Mouse (Mus musculus) midbrain, embryonic 12.5 days (tissue): Measurements from ENCODE around the gene Iqcj. TPM values are rescaled to one million over a fixed set of nuclear protein-coding genes. Genes with fewer than 3 reads are reported as not detected.

ENCODE experiments used
- ATAC-seq: fragments of 200-750 bp; cut with Nextera tagmentation; 2 replicates; pipeline ENCODE4 v1.8.0; 2017; ENCODE audit warnings: low read depth, moderate TSS enrichment, moderate library complexity; ENCODE audit not compliant: low FRiP score
- H3K27ac ChIP-seq: fragments of 300-500 bp; sonication (generic); replicated peaks from 2 replicates; pipeline ENCODE4 v1.5.1; 2016; ENCODE audit warnings: mild to moderate bottlenecking
- H3K27me3 ChIP-seq: fragments of 300-500 bp; sonication (generic); 2 replicates; pipeline ENCODE4 v1.6.1; 2016; ENCODE audit warnings: mild to moderate bottlenecking
- H3K36me3 ChIP-seq: fragments of 300-500 bp; sonication (generic); 2 replicates; pipeline ENCODE4 v1.6.1; 2016
- H3K4me1 ChIP-seq: fragments of 300-500 bp; sonication (generic); 2 replicates; pipeline ENCODE4 v1.6.1; 2016
- H3K4me2 ChIP-seq: fragments of 300-500 bp; sonication (generic); replicated peaks from 2 replicates; pipeline ENCODE4 v1.6.1; 2016; ENCODE audit warnings: mild to moderate bottlenecking, moderate library complexity
- H3K4me3 ChIP-seq: fragments of 300-500 bp; sonication (generic); 2 replicates; pipeline ENCODE4 v1.5.1; 2016; ENCODE audit warnings: mild to moderate bottlenecking
- H3K9ac ChIP-seq: fragments of 300-500 bp; sonication (generic); replicated peaks from 2 replicates; pipeline ENCODE4 v1.6.1; 2016; ENCODE audit warnings: mild to moderate bottlenecking, moderate library complexity
- H3K9me3 ChIP-seq: fragments of 300-500 bp; sonication (generic); 2 replicates; pipeline ENCODE4 v1.6.1; 2016; ENCODE audit warnings: mild to moderate bottlenecking
- WGBS: fragments of 180-500 bp; shearing (Covaris S2); methylation state at CpG from one replicate; pipeline ENCODE4 v1.1.7; 2016; 5-methylcytosine and 5-hydroxymethylcytosine counted together
- polyA plus RNA-seq: library from polyadenylated mRNA; unstranded; fragments of >200 nt; fragmentation: Nextera tagmentation; extraction: Ambion mirVana; gene quantifications from 2 replicates; pipeline ENCODE4 v1.2.1, GENCODE M21; 2016

Gene Iqcj
- polyA plus RNA-seq = 0.97 and 2.0 TPM in 2 replicates

- H3K4me3 ChIP-seq = peak within 1 kb of the TSS; percentile 25
- no peaks in the 10 kb centered on the region for H3K9me3 ChIP-seq
- peaks cover 18% of the 10 kb centered on the region for H3K4me1 ChIP-seq
- peak within 1 kb of the TSS; percentile 37 for H3K4me2 ChIP-seq
- peak within 1 kb of the TSS; percentile 31; the same call in 1 of the 2 replicates for H3K9ac ChIP-seq
- H3K36me3 ChIP-seq = no peaks in the 10 kb centered on the region
- H3K27me3 ChIP-seq = no peaks in the 10 kb centered on the region
- 45% methylated on average over 15 of the region's 15 CpGs for WGBS
- peak; percentile 59 for ATAC-seq
- H3K27ac ChIP-seq = peak within 1 kb of the TSS; percentile 75
Measured at GRCm38 (mm10) chr3:67892026-67892705, at the start of gene Iqcj, which contains the start of gene Iqschfp. Gene Iqcj (plus strand): TSS chr3:67892220. Gene Iqschfp (plus strand): TSS chr3:67892232.

- no peak overlapping the region for H3K27ac ChIP-seq
- no peak overlapping the region for H3K4me3 ChIP-seq
- no peak overlapping the region for H3K4me2 ChIP-seq
- no peak for ATAC-seq
- no peaks in the 10 kb centered on the region for H3K9me3 ChIP-seq
- WGBS = 87% methylated on average over 5 of the region's 5 CpGs
- no peaks in the 10 kb centered on the region for H3K27me3 ChIP-seq
- H3K36me3 ChIP-seq = no peaks in the 10 kb centered on the region
- H3K4me1 ChIP-seq = no peaks in the 10 kb centered on the region
- no peak overlapping the region for H3K9ac ChIP-seq
Measured at GRCm38 (mm10) chr3:67852397-67852796, 39.6 kb upstream of the Iqcj start.

- no peak for ATAC-seq
- Histone ChIP-seq H3K36me3 (no peaks in the 10 kb centered on the region), H3K27ac (no peak overlapping the region), H3K9me3 (no peaks in the 10 kb centered on the region), H3K27me3 (no peaks in the 10 kb centered on the region), H3K4me2 (no peak overlapping the region), H3K9ac (no peak overlapping the region), H3K4me3 (no peak overlapping the region), H3K4me1 (no peaks in the 10 kb centered on the region)
- 84% methylated on average over 3 of the region's 3 CpGs for WGBS
Measured at GRCm38 (mm10) chr3:67861524-67861923, 30.5 kb upstream of the Iqcj start.

GRCm38 (mm10) chr3:67867420-67868065 lies 24.5 kb upstream of the Iqcj start:
- peak; percentile 54 for ATAC-seq
- no peak overlapping the region for H3K9ac ChIP-seq

GRCm38 (mm10) chr3:67869424-67869823 lies 22.6 kb upstream of the Iqcj start:
- Histone ChIP-seq H3K4me3 (no peak overlapping the region), H3K27ac (0 out of 2 replicates have a peak overlapping the region, but pooled peaks have one; percentile 20), H3K27me3 (no peaks in the 10 kb centered on the region), H3K36me3 (no peaks in the 10 kb centered on the region), H3K9me3 (no peaks in the 10 kb centered on the region), H3K9ac (no peak overlapping the region), H3K4me1 (no peaks in the 10 kb centered on the region), H3K4me2 (no peak overlapping the region)
- ATAC-seq = no peak
- 85% methylated on average over 1 of the region's 1 CpGs for WGBS

More at GRCm38 (mm10) chr3:67867420-67868065, 24.5 kb upstream of the Iqcj start:
- WGBS = 71% methylated on average over 13 of the region's 13 CpGs
- Histone ChIP-seq H3K4me3 (no peak overlapping the region), H3K36me3 (no peaks in the 10 kb centered on the region), H3K27me3 (no peaks in the 10 kb centered on the region), H3K9me3 (no peaks in the 10 kb centered on the region), H3K4me2 (no peak overlapping the region), H3K4me1 (no peaks in the 10 kb centered on the region), H3K27ac (peak overlapping the region; percentile 64; the same call in 1 of the 2 replicates)

- H3K4me1 ChIP-seq = no peaks in the 10 kb centered on the region
- no peak overlapping the region for H3K27ac ChIP-seq
- no peak overlapping the region for H3K4me3 ChIP-seq
- no peak overlapping the region for H3K4me2 ChIP-seq
- no peaks in the 10 kb centered on the region for H3K27me3 ChIP-seq
- H3K9me3 ChIP-seq = no peaks in the 10 kb centered on the region
- H3K36me3 ChIP-seq = no peaks in the 10 kb centered on the region
- ATAC-seq = no peak
- no peak overlapping the region for H3K9ac ChIP-seq
- 82% methylated on average over 4 of the region's 4 CpGs for WGBS
Measured at GRCm38 (mm10) chr3:67877253-67877652, 14.8 kb upstream of the Iqcj start.

- Histone ChIP-seq H3K36me3 (no peaks in the 10 kb centered on the region), H3K27me3 (no peaks in the 10 kb centered on the region), H3K9me3 (no peaks in the 10 kb centered on the region), H3K4me3 (no peak overlapping the region), H3K4me2 (no peak overlapping the region), H3K9ac (no peak overlapping the region), H3K27ac (no peak overlapping the region), H3K4me1 (peaks cover 2% of the 10 kb centered on the region; the same call in 1 of the 2 replicates)
- ATAC-seq = 0 out of 2 replicates have a peak, but pooled peaks have one; percentile 38
- 66% methylated on average over 3 of the region's 3 CpGs for WGBS
Measured at GRCm38 (mm10) chr3:67884335-67884734, 7.7 kb upstream of the Iqcj start.

GRCm38 (mm10) chr3:67886176-67886575 lies 5.8 kb upstream of the Iqcj start:
- Histone ChIP-seq H3K4me3 (no peak overlapping the region), H3K4me2 (no peak overlapping the region), H3K9ac (no peak overlapping the region), H3K9me3 (no peaks in the 10 kb centered on the region), H3K27me3 (no peaks in the 10 kb centered on the region), H3K4me1 (peaks cover 3% of the 10 kb centered on the region; the same call in 1 of the 2 replicates), H3K27ac (peak overlapping the region; percentile 58), H3K36me3 (no peaks in the 10 kb centered on the region)
- ATAC-seq = no peak
- 74% methylated on average over 1 of the region's 1 CpGs for WGBS

GRCm38 (mm10) chr3:67887251-67887650 lies 4.8 kb upstream of the Iqcj start:
- Histone ChIP-seq H3K4me3 (no peak overlapping the region), H3K27me3 (no peaks in the 10 kb centered on the region), H3K9me3 (no peaks in the 10 kb centered on the region), H3K9ac (no peak overlapping the region), H3K27ac (0 out of 2 replicates have a peak overlapping the region, but pooled peaks have one; percentile 15), H3K36me3 (no peaks in the 10 kb centered on the region), H3K4me2 (no peak overlapping the region), H3K4me1 (peaks cover 11% of the 10 kb centered on the region)
- peak; percentile 75 for ATAC-seq

- WGBS = 72% methylated on average over 10 of the region's 10 CpGs
- H3K36me3 ChIP-seq = no peaks in the 10 kb centered on the region
- peaks cover 18% of the 10 kb centered on the region for H3K4me1 ChIP-seq
- H3K4me3 ChIP-seq = peak overlapping the region; percentile 25
- H3K9me3 ChIP-seq = no peaks in the 10 kb centered on the region
- peak overlapping the region; percentile 75 for H3K27ac ChIP-seq
- H3K27me3 ChIP-seq = no peaks in the 10 kb centered on the region
- peak overlapping the region; percentile 37 for H3K4me2 ChIP-seq
- peak; percentile 58 for ATAC-seq
- H3K9ac ChIP-seq = peak overlapping the region; percentile 31; the same call in 1 of the 2 replicates
Measured at GRCm38 (mm10) chr3:67892768-67893167, 748 bp downstream of the Iqcj start.

- ATAC-seq = no peak
- Histone ChIP-seq H3K4me2 (no peak overlapping the region), H3K9me3 (no peaks in the 10 kb centered on the region), H3K36me3 (no peaks in the 10 kb centered on the region), H3K9ac (no peak overlapping the region), H3K4me1 (no peaks in the 10 kb centered on the region), H3K27me3 (no peaks in the 10 kb centered on the region), H3K27ac (no peak overlapping the region), H3K4me3 (no peak overlapping the region)
- WGBS = 79% methylated on average over 4 of the region's 4 CpGs
Measured at GRCm38 (mm10) chr3:67902517-67902916, 10.5 kb downstream of the Iqcj start.

GRCm38 (mm10) chr3:67908586-67908985 lies 16.6 kb downstream of the Iqcj start:
- no peaks in the 10 kb centered on the region for H3K9me3 ChIP-seq
- ATAC-seq = no peak
- no peak overlapping the region for H3K4me2 ChIP-seq
- H3K27ac ChIP-seq = no peak overlapping the region
- no peak overlapping the region for H3K4me3 ChIP-seq
- H3K36me3 ChIP-seq = no peaks in the 10 kb centered on the region
- no peaks in the 10 kb centered on the region for H3K27me3 ChIP-seq
- H3K9ac ChIP-seq = no peak overlapping the region
- no peaks in the 10 kb centered on the region for H3K4me1 ChIP-seq
- WGBS = 83% methylated on average over 2 of the region's 2 CpGs
